Mouse (Mus musculus) midbrain, embryonic 13.5 days (tissue): ENCODE measurements around the gene Nxpe5. TPM values are rescaled to one million over a fixed set of nuclear protein-coding genes. Genes with fewer than 3 reads are reported as not detected.

Experiments used
- ATAC-seq: fragments of 200-750 bp; cut with Nextera tagmentation; 2 replicates; pipeline ENCODE4 v1.8.0; 2017; ENCODE audit warnings: mild to moderate bottlenecking, moderate TSS enrichment, moderate library complexity
- H3K27ac ChIP-seq: fragments of 300-500 bp; sonication (generic); 2 replicates; pipeline ENCODE4 v1.5.1; 2015; ENCODE audit warnings: inconsistent platforms, mild to moderate bottlenecking, moderate library complexity
- H3K27me3 ChIP-seq: fragments of 300-500 bp; sonication (generic); 2 replicates; pipeline ENCODE4 v1.6.1; 2015; ENCODE audit warnings: mild to moderate bottlenecking, inconsistent platforms
- H3K36me3 ChIP-seq: fragments of 300-500 bp; sonication (generic); 2 replicates; pipeline ENCODE4 v1.6.1; 2015; ENCODE audit warnings: mild to moderate bottlenecking, inconsistent platforms
- H3K4me1 ChIP-seq: fragments of 300-500 bp; sonication (generic); replicated peaks from 2 replicates; pipeline ENCODE4 v1.6.1; 2015; ENCODE audit warnings: inconsistent platforms
- H3K4me2 ChIP-seq: fragments of 300-500 bp; sonication (generic); replicated peaks from 2 replicates; pipeline ENCODE4 v1.6.1; 2015; ENCODE audit warnings: moderate library complexity, mild to moderate bottlenecking, inconsistent platforms
- H3K4me3 ChIP-seq: fragments of 300-500 bp; sonication (generic); replicated peaks from 2 replicates; pipeline ENCODE4 v1.5.1; 2015; ENCODE audit warnings: mild to moderate bottlenecking, inconsistent platforms
- H3K9ac ChIP-seq: fragments of 300-500 bp; sonication (generic); replicated peaks from 2 replicates; pipeline ENCODE4 v1.6.1; 2015; ENCODE audit warnings: mild to moderate bottlenecking, inconsistent platforms
- H3K9me3 ChIP-seq: fragments of 300-500 bp; sonication (generic); 2 replicates; pipeline ENCODE4 v1.6.1; 2016; ENCODE audit warnings: mild to moderate bottlenecking, inconsistent platforms
- WGBS: fragments of 180-500 bp; shearing (Covaris S2); methylation state at CpG from one replicate; pipeline ENCODE4 v1.1.7; 2015; 5-methylcytosine and 5-hydroxymethylcytosine counted together
- polyA plus RNA-seq: library from polyadenylated mRNA; unstranded; fragments of >200 nt; fragmentation: Nextera tagmentation; extraction: Ambion mirVana; gene quantifications from 2 replicates; pipeline ENCODE4 v1.2.1, GENCODE M21; 2015

Nxpe5 gene
- polyA plus RNA-seq, 1 experiment from 2014 or later, result not detected

DNA sequence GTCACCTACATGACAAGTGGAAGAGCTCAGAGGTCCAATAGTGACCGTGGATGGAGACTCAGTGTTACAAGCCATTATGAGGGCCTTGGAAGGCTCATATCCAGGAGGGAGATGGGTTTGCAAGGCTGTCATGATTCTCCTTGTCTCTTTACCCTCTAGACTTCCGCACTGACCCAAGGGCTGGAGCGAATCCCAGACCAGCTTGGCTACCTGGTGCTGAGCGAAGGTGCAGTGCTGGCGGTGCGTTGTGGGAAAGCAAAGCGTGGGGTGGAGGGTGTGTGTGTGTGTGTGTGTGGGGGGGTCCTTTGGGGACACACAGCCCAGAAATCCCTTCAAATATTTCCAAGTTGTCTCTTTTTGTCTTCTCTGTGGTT, 30.4 kb downstream of the Nxpe5 start:
- ATAC-seq, result no peak; the same call in 1 of the 2 replicates
- Histone ChIP-seq H3K27ac (peak overlapping the region; percentile 85), H3K9me3 (no peaks in the 10 kb centered on the region), H3K4me1 (peaks cover 16% of the 10 kb centered on the region), H3K9ac (peak overlapping the region; percentile 73), H3K27me3 (no peaks in the 10 kb centered on the region), H3K36me3 (peaks cover 38% of the 10 kb centered on the region), H3K4me2 (peak overlapping the region; percentile 82), H3K4me3 (peak overlapping the region; percentile 65)
- 20% methylated on average over 7 of the region's 7 CpGs for WGBS

- Histone ChIP-seq H3K4me1 (peaks cover 19% of the 10 kb centered on the region), H3K27me3 (no peaks in the 10 kb centered on the region), H3K4me3 (no peak overlapping the region), H3K36me3 (peaks cover 47% of the 10 kb centered on the region), H3K27ac (no peak overlapping the region), H3K4me2 (no peak overlapping the region), H3K9me3 (no peaks in the 10 kb centered on the region), H3K9ac (peak overlapping the region; percentile 16; the same call in 1 of the 2 replicates)
- WGBS, result 90% methylated on average over 10 of the region's 10 CpGs
- no peak for ATAC-seq
Measured at GRCm38 (mm10) chr5:138256966-138257584, 31.4 kb downstream of the Nxpe5 start.

GRCm38 (mm10) chr5:138257585-138257978, 31.9 kb downstream of the Nxpe5 start:
- Histone ChIP-seq H3K4me1 (peaks cover 24% of the 10 kb centered on the region), H3K9ac (no peak overlapping the region), H3K9me3 (no peaks in the 10 kb centered on the region), H3K4me3 (no peak overlapping the region), H3K27ac (no peak overlapping the region), H3K4me2 (no peak overlapping the region), H3K27me3 (no peaks in the 10 kb centered on the region), H3K36me3 (peaks cover 50% of the 10 kb centered on the region)
- WGBS, result 91% methylated on average over 4 of the region's 4 CpGs
- no peak for ATAC-seq

DNA sequence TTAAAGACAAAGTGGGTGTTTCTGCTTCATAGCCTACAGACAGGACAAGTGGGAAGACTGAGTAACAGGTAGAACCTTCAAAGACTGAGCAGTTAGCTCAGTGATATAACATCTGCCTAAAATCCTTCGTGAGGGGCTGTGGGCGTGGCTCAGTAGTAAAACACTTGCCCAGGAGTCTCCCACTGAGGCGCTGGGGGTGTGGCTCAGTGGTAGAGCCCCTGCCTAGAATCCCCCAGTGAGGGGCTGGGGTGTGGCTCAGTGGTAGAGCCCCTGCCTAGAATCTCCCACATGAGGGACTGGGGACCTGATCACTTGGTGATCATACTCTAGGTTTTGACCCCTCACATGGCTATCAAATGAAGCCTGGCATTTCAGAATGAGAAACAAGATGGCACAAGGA, 32.4 kb downstream of the Nxpe5 start:
- H3K9ac ChIP-seq, result no peak overlapping the region
- peaks cover 50% of the 10 kb centered on the region for H3K36me3 ChIP-seq
- H3K4me2 ChIP-seq, result no peak overlapping the region
- H3K27ac ChIP-seq, result no peak overlapping the region
- no peaks in the 10 kb centered on the region for H3K9me3 ChIP-seq
- no peaks in the 10 kb centered on the region for H3K27me3 ChIP-seq
- H3K4me3 ChIP-seq, result no peak overlapping the region
- WGBS, result 91% methylated on average over 3 of the region's 3 CpGs
- ATAC-seq, result no peak
- H3K4me1 ChIP-seq, result peaks cover 29% of the 10 kb centered on the region

- Histone ChIP-seq H3K9ac (no peak overlapping the region), H3K36me3 (peaks cover 50% of the 10 kb centered on the region), H3K27me3 (no peaks in the 10 kb centered on the region), H3K4me3 (no peak overlapping the region), H3K4me2 (no peak overlapping the region), H3K9me3 (no peaks in the 10 kb centered on the region), H3K4me1 (peaks cover 31% of the 10 kb centered on the region), H3K27ac (no peak overlapping the region)
- 93% methylated on average over 6 of the region's 6 CpGs for WGBS
- ATAC-seq, result no peak
Measured at GRCm38 (mm10) chr5:138258542-138258941, 32.8 kb downstream of the Nxpe5 start.

GRCm38 (mm10) chr5:138258993-138259392, 33.3 kb downstream of the Nxpe5 start:
- 80% methylated on average over 7 of the region's 7 CpGs for WGBS
- no peak overlapping the region for H3K9ac ChIP-seq
- no peak overlapping the region for H3K27ac ChIP-seq
- peaks cover 50% of the 10 kb centered on the region for H3K36me3 ChIP-seq
- peaks cover 31% of the 10 kb centered on the region for H3K4me1 ChIP-seq
- no peaks in the 10 kb centered on the region for H3K27me3 ChIP-seq
- no peak for ATAC-seq
- no peaks in the 10 kb centered on the region for H3K9me3 ChIP-seq
- H3K4me3 ChIP-seq, result no peak overlapping the region
- H3K4me2 ChIP-seq, result no peak overlapping the region

GRCm38 (mm10) chr5:138260051-138260450, 34.4 kb downstream of the Nxpe5 start:
- 90% methylated on average over 10 of the region's 10 CpGs for WGBS
- Histone ChIP-seq H3K4me1 (peaks cover 37% of the 10 kb centered on the region), H3K9me3 (no peaks in the 10 kb centered on the region), H3K4me3 (no peak overlapping the region), H3K36me3 (peaks cover 50% of the 10 kb centered on the region), H3K27ac (no peak overlapping the region), H3K4me2 (no peak overlapping the region), H3K9ac (0 out of 2 replicates have a peak overlapping the region, but pooled peaks have one; percentile 1), H3K27me3 (no peaks in the 10 kb centered on the region)
- no peak for ATAC-seq

DNA sequence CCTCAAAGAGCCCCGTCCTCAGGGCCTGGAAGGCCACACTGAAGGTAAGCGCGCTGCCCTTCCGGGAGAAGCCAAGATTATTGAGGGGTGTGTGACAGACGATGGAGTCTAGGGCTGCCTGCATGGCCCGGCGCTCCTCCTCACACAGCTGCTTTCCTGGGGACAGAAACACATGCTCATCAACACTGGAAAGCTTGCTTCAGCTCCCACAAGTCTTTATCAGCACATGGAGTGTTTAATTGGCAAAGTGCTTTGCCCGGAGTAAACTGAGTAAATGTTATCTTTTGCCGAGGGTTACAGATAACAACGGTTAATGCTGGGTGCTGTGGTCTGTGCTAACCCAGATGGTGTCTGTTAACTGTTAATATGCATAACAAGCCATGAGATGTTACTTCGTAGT, 35.1 kb downstream of the Nxpe5 start:
- Histone ChIP-seq H3K4me3 (no peak overlapping the region), H3K4me2 (no peak overlapping the region), H3K9me3 (no peaks in the 10 kb centered on the region), H3K4me1 (peaks cover 40% of the 10 kb centered on the region), H3K27ac (no peak overlapping the region), H3K9ac (no peak overlapping the region), H3K27me3 (no peaks in the 10 kb centered on the region), H3K36me3 (peaks cover 52% of the 10 kb centered on the region)
- no peak for ATAC-seq
- WGBS, result 92% methylated on average over 11 of the region's 11 CpGs

GRCm38 (mm10) chr5:138262001-138262400, 36.3 kb downstream of the Nxpe5 start:
- Histone ChIP-seq H3K27ac (no peak overlapping the region), H3K4me1 (peaks cover 29% of the 10 kb centered on the region), H3K27me3 (no peaks in the 10 kb centered on the region), H3K4me2 (peak overlapping the region; percentile 99), H3K9me3 (no peaks in the 10 kb centered on the region), H3K36me3 (peaks cover 60% of the 10 kb centered on the region), H3K4me3 (peak overlapping the region; percentile 77; the same call in 1 of the 2 replicates), H3K9ac (0 out of 2 replicates have a peak overlapping the region, but pooled peaks have one; percentile 95)
- 90% methylated on average over 4 of the region's 4 CpGs for WGBS
- ATAC-seq, result no peak

GRCm38 (mm10) chr5:138262582-138263240, 37.0 kb downstream of the Nxpe5 start:
- H3K27ac ChIP-seq, result no peak overlapping the region
- ATAC-seq, result peak; percentile 1; the same call in 1 of the 2 replicates
- H3K36me3 ChIP-seq, result peaks cover 54% of the 10 kb centered on the region
- H3K4me3 ChIP-seq, result peak overlapping the region; percentile 77
- 68% methylated on average over 18 of the region's 18 CpGs for WGBS
- H3K4me2 ChIP-seq, result peak overlapping the region; percentile 99
- H3K9ac ChIP-seq, result peak overlapping the region; percentile 95
- H3K9me3 ChIP-seq, result no peaks in the 10 kb centered on the region
- peaks cover 29% of the 10 kb centered on the region for H3K4me1 ChIP-seq
- no peaks in the 10 kb centered on the region for H3K27me3 ChIP-seq

GRCm38 (mm10) chr5:138263260-138264206, 37.8 kb downstream of the Nxpe5 start, which contains the start of gene BC037034:
BC037034 (minus strand) TSS chr5:138264033.
- Histone ChIP-seq H3K27ac (peak within 1 kb of the TSS; percentile 71), H3K9me3 (no peaks in the 10 kb centered on the region), H3K4me3 (peak within 1 kb of the TSS; percentile 77), H3K4me1 (peaks cover 29% of the 10 kb centered on the region), H3K4me2 (peak within 1 kb of the TSS; percentile 99), H3K36me3 (peaks cover 47% of the 10 kb centered on the region), H3K27me3 (no peaks in the 10 kb centered on the region), H3K9ac (peak within 1 kb of the TSS; percentile 95)
- ATAC-seq, result peak; percentile 89
- WGBS, result under 1% methylated on average over 63 of the region's 71 CpGs
